Mouse (Mus musculus): ENCODE measurements around the gene Hspg2.

DNA sequence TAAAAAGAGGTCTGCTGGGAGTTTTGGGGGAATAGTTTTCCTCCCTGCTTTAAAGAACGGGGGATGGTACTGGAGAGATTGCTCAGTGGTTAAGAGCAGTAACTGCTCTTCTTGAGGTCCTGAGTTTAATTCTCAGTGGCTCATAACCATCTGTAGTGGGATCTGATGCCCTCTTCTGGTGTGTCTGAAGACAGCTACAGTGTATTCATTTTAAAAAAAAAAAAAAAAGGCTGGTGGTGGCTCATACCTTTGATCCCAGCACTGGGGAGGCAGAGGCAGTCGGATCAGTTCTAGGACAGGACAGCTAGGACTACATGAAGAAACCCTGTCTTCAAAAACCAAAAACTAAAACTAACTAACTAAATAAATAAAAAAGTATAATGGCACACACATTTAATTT, 111.7 kb downstream of the Hspg2 start:
- TF ChIP-seq CTCF (IDR thresholded peaks at IDR 0.05; ENCODE audit: control insufficient read depth, insufficient read depth, insufficient read length): no peak
- no peak for TF ChIP-seq MYOD1 (IDR thresholded peaks at IDR 0.05; ENCODE audit: control insufficient read depth, insufficient read length, low read depth)
